Mouse (Mus musculus) embryo, embryonic 11.5 days (tissue): ENCODE measurements at regions not wholly inside any gene's neighbourhood (a gene's known extent, or its start where the extent isn't known, plus 50 kb on each side); places are given as distances from the start of the nearest gene placed in this dataset.

ENCODE experiments used
- DNase-seq: peaks from one replicate; pipeline ENCODE4 v3.0.0-alpha.2; 2012; ENCODE audit warnings: low read depth, low spot score

GRCm38 (mm10) chr5:7779827-7780226, 180.4 kb upstream of the Steap4 start:
- DNase-seq, result no peak

- no peak for DNase-seq
Observed at GRCm38 (mm10) chr5:7782235-7782634, 178.0 kb upstream of the Steap4 start.

GRCm38 (mm10) chr5:7788406-7788805, 171.9 kb upstream of the Steap4 start:
- DNase-seq, result no peak

GRCm38 (mm10) chr5:7789126-7789525, 171.1 kb upstream of the Steap4 start:
- no peak for DNase-seq

- DNase-seq, result peak; percentile 8
Observed at GRCm38 (mm10) chr5:7820592-7820991, 139.7 kb upstream of the Steap4 start.

GRCm38 (mm10) chr5:7821700-7822099, 138.6 kb upstream of the Steap4 start:
- DNase-seq, result no peak

- DNase-seq, result no peak
Observed at GRCm38 (mm10) chr5:7829618-7830017, 130.6 kb upstream of the Steap4 start.

GRCm38 (mm10) chr5:7833812-7834211, 126.4 kb upstream of the Steap4 start:
- no peak for DNase-seq

GRCm38 (mm10) chr5:7863047-7863446, 97.2 kb upstream of the Steap4 start:
- DNase-seq, result no peak

- no peak for DNase-seq
Observed at GRCm38 (mm10) chr5:7866041-7866641, 94.1 kb upstream of the Steap4 start.

- DNase-seq, result no peak
Observed at GRCm38 (mm10) chr5:7899537-7899936, 60.7 kb upstream of the Steap4 start.
